Mouse (Mus musculus) myocyte (in vitro differentiated cells): Measurements from ENCODE around the gene Mylk. TPM values are rescaled to one million over a fixed set of nuclear protein-coding genes. Genes with fewer than 3 reads are reported as not detected.

Source experiments
- H3K27me3 ChIP-seq: one replicate; pipeline ENCODE4 v1.6.1; 2011; ENCODE audit not compliant: control insufficient read depth, insufficient read depth, insufficient read length
- H3K36me3 ChIP-seq: one replicate; pipeline ENCODE4 v1.6.1; 2011; ENCODE audit not compliant: control insufficient read depth, insufficient read depth
- H3K4me2 ChIP-seq: one replicate; pipeline ENCODE4 v1.6.1; 2011; ENCODE audit warnings: low read depth, control low read depth
- H3K4me3 ChIP-seq: one replicate; pipeline ENCODE4 v1.5.1; 2011; ENCODE audit warnings: mild to moderate bottlenecking, control low read depth, moderate library complexity
- H3K79me2 ChIP-seq: one replicate; pipeline ENCODE4 v1.6.1; 2011; ENCODE audit not compliant: control insufficient read depth, insufficient read depth
- H3ac ChIP-seq: one replicate; pipeline ENCODE4 v1.6.1; 2011; ENCODE audit not compliant: control insufficient read depth, insufficient read length
- CEBPB ChIP-seq: IDR thresholded peaks from 2 replicates; pipeline ENCODE4 v1.6.1; 2011; ENCODE audit warnings: mild to moderate bottlenecking, moderate library complexity; ENCODE audit not compliant: poor library complexity, insufficient read depth, severe bottlenecking
- E2F4 ChIP-seq: IDR thresholded peaks from one replicate; pipeline ENCODE4 v1.6.1; 2011; ENCODE audit warnings: mild to moderate bottlenecking, control low read depth, moderate library complexity; ENCODE audit not compliant: insufficient read depth
- MAX ChIP-seq: IDR thresholded peaks from one replicate; pipeline ENCODE4 v1.6.1; 2011; ENCODE audit warnings: low read depth, mild to moderate bottlenecking, control low read depth
- MYOD1 ChIP-seq, 3 experiments: IDR thresholded peaks; one replicate each; pipeline ENCODE4 v1.6.1; 2011; ENCODE audit warnings: control low read depth in 2 of 3, low read depth in 2 of 3, mild to moderate bottlenecking in 2 of 3, moderate library complexity in 1 of 3; ENCODE audit not compliant: insufficient read length in 2 of 3, control insufficient read depth in 1 of 3
- MYOG ChIP-seq, 3 experiments: IDR thresholded peaks; one replicate each; pipeline ENCODE4 v1.6.1; 2011; ENCODE audit warnings: control low read depth in 2 of 3, low read depth in 2 of 3, mild to moderate bottlenecking in 2 of 3; ENCODE audit not compliant: insufficient read length in 2 of 3, control insufficient read depth in 1 of 3, insufficient read depth in 1 of 3
- POLR2A ChIP-seq: IDR thresholded peaks from one replicate; pipeline ENCODE4 v1.6.1; 2011; ENCODE audit warnings: low read depth, mild to moderate bottlenecking, control low read depth, moderate library complexity; ENCODE audit not compliant: insufficient read length
- POLR2AphosphoS2 ChIP-seq: IDR thresholded peaks from one replicate; pipeline ENCODE4 v1.6.1; 2011; ENCODE audit warnings: low read depth, control low read depth; ENCODE audit not compliant: insufficient read length
- REST ChIP-seq: IDR thresholded peaks from one replicate; pipeline ENCODE4 v1.6.1; 2011; ENCODE audit warnings: mild to moderate bottlenecking, control low read depth, moderate library complexity; ENCODE audit not compliant: insufficient read depth, insufficient read length
- SRF ChIP-seq: IDR thresholded peaks from one replicate; pipeline ENCODE4 v1.6.1; 2011; ENCODE audit warnings: low read depth; ENCODE audit not compliant: control insufficient read depth, insufficient read length
- TCF12 ChIP-seq: IDR thresholded peaks from one replicate; pipeline ENCODE4 v1.6.1; 2011; ENCODE audit warnings: mild to moderate bottlenecking, control low read depth; ENCODE audit not compliant: poor library complexity, insufficient read depth, severe bottlenecking
- TCF3 ChIP-seq: IDR thresholded peaks from one replicate; pipeline ENCODE4 v1.6.1; 2011; ENCODE audit warnings: low read depth, control low read depth; ENCODE audit not compliant: insufficient read length
- USF1 ChIP-seq: IDR thresholded peaks from one replicate; pipeline ENCODE4 v1.6.1; 2011; ENCODE audit warnings: low read depth, mild to moderate bottlenecking, control low read depth, moderate library complexity
- polyA plus RNA-seq: library from polyadenylated mRNA; unstranded; fragments of >200 nt; fragmentation: generic; extraction: Trizol; gene quantifications from one replicate; pipeline ENCODE4 v1.2.1, GENCODE M21; 2012; ENCODE audit warnings: missing spikeins

Mylk gene
- polyA plus RNA-seq, 1 experiment: 2.1 TPM

GRCm38 (mm10) chr16:34814612-34815011, 69.6 kb downstream of the Mylk start:
- Histone ChIP-seq H3K4me3 (no peak overlapping the region), H3K27me3 (no peaks in the 10 kb centered on the region), H3ac (no peak overlapping the region), H3K4me2 (no peak overlapping the region), H3K79me2 (no peaks in the 10 kb centered on the region), H3K36me3 (no peaks in the 10 kb centered on the region)
- no peak for TF ChIP-seq MAX
- no peak for TF ChIP-seq CEBPB
- TF ChIP-seq MYOD1 (IDR thresholded peaks at IDR 0.05; ENCODE audit: control insufficient read depth in 1 of 3, insufficient read length in 2 of 3, low read depth in 2 of 3): no peak
- no peak for TF ChIP-seq SRF
- TF ChIP-seq POLR2A: no peak
- TF ChIP-seq POLR2AphosphoS2: no peak

GRCm38 (mm10) chr16:34816548-34816947, 71.5 kb downstream of the Mylk start:
- Histone ChIP-seq H3K27me3 (no peaks in the 10 kb centered on the region), H3K4me3 (no peak overlapping the region), H3ac (no peak overlapping the region), H3K79me2 (no peaks in the 10 kb centered on the region), H3K4me2 (no peak overlapping the region), H3K36me3 (no peaks in the 10 kb centered on the region)
- TF ChIP-seq POLR2AphosphoS2: no peak
- TF ChIP-seq E2F4: no peak
- TF ChIP-seq TCF12: no peak
- no peak for TF ChIP-seq CEBPB
- no peak for TF ChIP-seq TCF3
- TF ChIP-seq MYOD1 (IDR thresholded peaks at IDR 0.05; ENCODE audit: control insufficient read depth in 1 of 3, insufficient read length in 2 of 3, low read depth in 2 of 3): no peak
- TF ChIP-seq POLR2A: no peak
- TF ChIP-seq SRF: no peak
- TF ChIP-seq REST: no peak
- TF ChIP-seq USF1: no peak
- TF ChIP-seq MYOG (IDR thresholded peaks at IDR 0.05; ENCODE audit: control insufficient read depth in 1 of 3, insufficient read depth in 1 of 3, insufficient read length in 2 of 3, low read depth in 2 of 3): no peak
- TF ChIP-seq MAX: no peak

GRCm38 (mm10) chr16:34825111-34825744, 80.2 kb downstream of the Mylk start:
- Histone ChIP-seq H3K27me3 (no peaks in the 10 kb centered on the region), H3K4me2 (no peak overlapping the region), H3K36me3 (no peaks in the 10 kb centered on the region), H3K4me3 (no peak overlapping the region), H3K79me2 (no peaks in the 10 kb centered on the region), H3ac (no peak overlapping the region)
- TF ChIP-seq TCF12 (no peak), MYOG (IDR thresholded peaks at IDR 0.05; ENCODE audit: control insufficient read depth in 1 of 3, insufficient read depth in 1 of 3, insufficient read length in 2 of 3, low read depth in 2 of 3) (no peak), MAX (no peak), REST (no peak), SRF (no peak), TCF3 (no peak), E2F4 (no peak)

GRCm38 (mm10) chr16:34834477-34834876, 89.5 kb downstream of the Mylk start:
- H3K79me2 ChIP-seq: no peaks in the 10 kb centered on the region
- no peak overlapping the region for H3ac ChIP-seq
- peaks cover 36% of the 10 kb centered on the region for H3K27me3 ChIP-seq
- H3K4me3 ChIP-seq: no peak overlapping the region
- no peaks in the 10 kb centered on the region for H3K36me3 ChIP-seq
- TF ChIP-seq SRF: no peak
- no peak for TF ChIP-seq USF1
- TF ChIP-seq CEBPB: no peak
- TF ChIP-seq MYOD1 (IDR thresholded peaks at IDR 0.05; ENCODE audit: control insufficient read depth in 1 of 3, insufficient read length in 2 of 3, low read depth in 2 of 3): no peak
- TF ChIP-seq MYOG (IDR thresholded peaks at IDR 0.05; ENCODE audit: control insufficient read depth in 1 of 3, insufficient read depth in 1 of 3, insufficient read length in 2 of 3, low read depth in 2 of 3): no peak
- TF ChIP-seq POLR2A: no peak
- no peak for TF ChIP-seq E2F4
- TF ChIP-seq REST: no peak
- TF ChIP-seq POLR2AphosphoS2: no peak
- TF ChIP-seq TCF3: no peak
- H3K4me2 ChIP-seq: no peak overlapping the region

GRCm38 (mm10) chr16:34839004-34839703, 94.1 kb downstream of the Mylk start:
- no peak overlapping the region for H3K4me3 ChIP-seq
- H3ac ChIP-seq: no peak overlapping the region
- H3K36me3 ChIP-seq: no peaks in the 10 kb centered on the region
- no peak for TF ChIP-seq TCF12
- no peak for TF ChIP-seq POLR2AphosphoS2
- TF ChIP-seq SRF: no peak
- TF ChIP-seq MYOG (IDR thresholded peaks at IDR 0.05; ENCODE audit: control insufficient read depth in 1 of 3, insufficient read depth in 1 of 3, insufficient read length in 2 of 3, low read depth in 2 of 3): no peak
- no peak for TF ChIP-seq REST
- no peak for TF ChIP-seq E2F4
- no peak for TF ChIP-seq POLR2A
- TF ChIP-seq TCF3: no peak
- TF ChIP-seq MAX: no peak
- no peak for TF ChIP-seq CEBPB
- no peak for TF ChIP-seq USF1
- H3K4me2 ChIP-seq: no peak overlapping the region
- peaks cover 22% of the 10 kb centered on the region for H3K27me3 ChIP-seq
- no peaks in the 10 kb centered on the region for H3K79me2 ChIP-seq
